Mouse (Mus musculus): ENCODE measurements around the gene Ell2. TPM values are rescaled to one million over a fixed set of nuclear protein-coding genes. Genes with fewer than 3 reads are reported as not detected.
A peak's percentile ranks its signal among the peaks of the same experiment; 100 is the strongest.

Gene Ell2
- polyA plus RNA-seq, 1 experiment = 4.5 TPM

DNA sequence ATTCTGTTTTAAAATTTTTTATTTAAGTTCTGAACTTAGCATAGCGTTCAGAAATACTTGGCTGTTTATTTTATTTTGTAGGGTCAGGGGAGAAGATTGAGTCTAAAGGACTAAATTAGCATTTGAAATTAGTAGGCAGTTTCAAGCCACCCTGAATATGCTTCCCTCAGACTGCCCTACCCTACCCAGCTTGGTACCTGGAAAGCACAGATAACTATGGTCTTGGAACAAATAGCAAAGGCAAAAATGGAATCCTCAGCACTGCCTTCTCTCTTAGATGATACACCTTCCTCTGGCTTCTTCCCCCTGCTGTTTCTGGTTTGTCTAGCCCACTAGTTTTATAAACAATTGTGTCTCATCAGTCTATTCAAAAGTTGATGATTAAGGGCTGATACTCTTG is 23.3 kb downstream of the Ell2 start:
- 85% methylated on average over 1 of the region's 1 CpGs for WGBS
- no peak for DNase-seq (ENCODE audit: low read depth, low spot score)

DNA sequence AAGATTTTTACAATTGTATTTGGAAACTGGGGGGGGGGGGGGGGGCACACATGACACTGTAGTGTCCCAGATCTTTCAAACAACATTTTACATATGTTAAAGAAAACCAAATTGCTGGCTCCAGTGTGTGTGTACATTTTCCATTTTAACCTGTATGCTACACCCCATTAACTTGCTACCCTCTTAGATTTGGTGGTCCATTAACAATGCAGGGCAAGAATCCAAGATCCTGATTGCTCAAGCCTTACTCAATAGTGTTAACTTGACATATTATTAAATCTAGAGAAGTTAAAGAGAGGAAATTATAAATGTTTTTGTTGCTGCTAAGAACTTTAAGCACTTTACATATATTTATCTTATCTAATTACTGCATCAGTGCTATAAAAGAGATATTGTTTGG is 24.2 kb downstream of the Ell2 start:
- DNase-seq (ENCODE audit: low read depth, low spot score) = no peak

DNA sequence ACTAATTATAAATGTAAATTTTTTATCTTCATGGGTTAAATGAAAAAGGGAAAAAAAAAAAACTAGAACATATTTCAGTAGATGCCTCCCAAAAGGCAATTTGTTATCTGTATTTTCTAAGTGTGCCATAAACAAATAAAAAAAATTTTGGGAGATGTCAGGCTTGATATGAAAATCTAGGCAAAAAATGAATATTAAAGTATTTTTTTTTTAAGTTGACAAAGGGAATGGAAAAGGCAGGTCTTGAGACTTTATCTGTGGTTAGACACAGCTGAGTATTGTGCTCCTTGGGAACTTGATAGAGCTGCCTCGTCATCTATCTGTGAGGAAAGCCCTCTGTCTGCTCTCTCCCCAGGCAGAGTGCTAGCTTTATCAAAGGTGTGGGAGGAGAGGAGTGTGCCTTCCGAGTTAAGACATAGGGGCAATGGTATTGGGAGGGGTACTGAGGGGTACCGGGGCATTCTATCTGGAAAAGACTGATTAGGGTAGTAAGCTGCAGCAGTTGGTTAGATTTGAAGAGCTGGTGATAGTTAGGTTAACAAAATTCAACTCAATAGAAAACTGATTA is 27.1 kb downstream of the Ell2 start:
- 87% methylated on average over 3 of the region's 3 CpGs for WGBS

DNA sequence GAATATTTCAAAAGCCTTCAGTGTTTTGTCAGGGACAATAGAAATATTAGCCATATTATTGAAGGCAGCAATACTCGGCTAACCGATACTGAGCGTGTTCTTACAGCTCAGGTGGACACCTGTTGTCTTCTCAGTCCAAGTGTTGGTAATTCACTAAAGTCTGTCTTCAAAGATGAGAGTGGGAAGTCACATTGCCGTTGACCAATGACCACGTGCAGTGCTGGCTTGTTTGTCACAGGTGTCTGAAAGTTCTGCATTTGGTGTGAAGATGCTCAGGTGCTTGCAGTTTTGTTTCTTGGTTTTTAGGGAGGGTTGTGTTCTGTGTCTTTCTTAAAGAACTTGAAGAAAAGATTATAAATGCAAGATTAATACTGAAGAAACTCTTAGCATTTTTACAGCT is 27.7 kb downstream of the Ell2 start:
- DNase-seq (ENCODE audit: low read depth, low spot score) = no peak
- WGBS = 96% methylated on average over 5 of the region's 5 CpGs

More for the DNA sequence above, 27.1 kb downstream of the Ell2 start:
- no peak for DNase-seq (ENCODE audit: low read depth, low spot score)

DNA sequence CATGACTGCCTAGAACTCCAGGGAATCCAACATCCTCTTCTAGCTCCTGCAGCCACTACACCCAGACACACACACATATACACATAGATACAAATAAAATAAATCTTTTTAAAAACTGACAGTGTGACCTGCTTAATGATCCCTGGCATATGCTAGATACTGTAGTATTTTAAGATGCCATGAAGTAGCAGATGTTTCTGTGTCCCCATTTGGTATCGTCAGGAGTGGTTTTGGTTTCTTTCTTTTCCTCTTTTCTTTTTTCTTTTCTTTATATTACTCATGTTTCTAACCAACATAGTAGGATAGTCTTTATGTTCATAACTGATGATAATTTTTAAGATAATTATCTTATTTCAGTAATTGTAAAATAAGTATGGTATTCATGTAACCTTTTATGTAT is 29.0 kb downstream of the Ell2 start:
- 89% methylated on average over 1 of the region's 1 CpGs for WGBS
- no peak for DNase-seq (ENCODE audit: low read depth, low spot score)

DNA sequence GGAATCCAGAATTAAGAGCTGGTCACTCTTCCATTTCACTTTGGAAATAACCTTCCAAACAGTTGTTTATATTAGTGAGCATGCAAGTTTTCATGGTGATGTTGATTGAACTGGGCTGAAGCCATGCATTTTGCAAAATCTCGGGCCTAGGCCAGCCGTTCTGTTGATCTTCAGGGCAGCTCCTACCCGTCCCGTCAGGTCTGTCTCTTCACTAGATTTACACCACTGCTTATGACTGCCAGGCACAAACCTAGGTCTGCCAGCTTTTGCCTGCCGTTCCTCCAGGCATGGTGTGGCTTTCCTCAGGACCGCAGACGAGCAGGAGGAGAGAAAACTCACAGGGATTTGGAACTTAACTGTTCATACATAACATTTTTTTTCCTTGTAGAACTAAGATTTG is 31.4 kb downstream of the Ell2 start:
- WGBS = 53% methylated on average over 7 of the region's 7 CpGs
- DNase-seq (ENCODE audit: low read depth, low spot score) = no peak

DNA sequence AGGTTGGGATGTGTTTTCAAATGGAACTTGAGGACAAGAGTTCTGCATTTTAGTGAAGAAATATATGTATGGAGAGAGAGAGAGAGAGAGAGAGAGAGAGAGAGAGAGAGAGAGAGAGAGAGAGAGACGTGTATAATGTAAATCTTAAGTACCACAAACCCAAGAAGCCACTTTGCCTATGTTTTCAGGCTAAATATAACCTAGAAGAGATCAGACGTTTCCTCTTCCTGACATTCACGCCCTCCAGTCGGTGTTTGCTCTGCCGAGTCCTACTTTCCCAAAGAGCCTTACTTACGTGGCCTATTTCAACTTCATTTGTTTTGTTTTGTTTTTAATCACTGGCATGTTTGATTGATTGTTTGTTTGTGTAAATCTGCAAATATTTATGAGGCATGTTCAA is 32.0 kb downstream of the Ell2 start:
- DNase-seq (ENCODE audit: low read depth, low spot score) = no peak
- 16% methylated on average over 6 of the region's 6 CpGs for WGBS

DNA sequence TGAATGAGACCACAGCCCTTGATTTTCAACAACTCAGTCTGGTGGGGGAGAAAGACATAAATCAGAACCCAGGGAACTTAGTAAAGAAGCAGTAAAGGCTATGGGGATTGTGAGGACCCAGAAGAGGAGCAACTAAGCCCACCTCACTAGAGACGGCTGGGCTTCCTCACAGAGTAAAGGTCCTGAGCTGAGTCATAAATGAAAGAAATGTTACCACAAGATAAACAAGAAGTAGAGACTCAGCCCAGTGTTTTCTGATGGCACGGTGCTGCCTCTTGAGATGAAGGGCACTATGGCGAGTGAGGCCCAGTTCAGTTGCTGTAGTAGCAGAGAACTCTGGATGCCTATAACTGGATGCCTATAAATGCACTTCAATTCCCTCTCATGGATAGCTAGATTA is 32.4 kb downstream of the Ell2 start:
- 32% methylated on average over 3 of the region's 3 CpGs for WGBS
- DNase-seq (ENCODE audit: low read depth, low spot score) = no peak

DNA sequence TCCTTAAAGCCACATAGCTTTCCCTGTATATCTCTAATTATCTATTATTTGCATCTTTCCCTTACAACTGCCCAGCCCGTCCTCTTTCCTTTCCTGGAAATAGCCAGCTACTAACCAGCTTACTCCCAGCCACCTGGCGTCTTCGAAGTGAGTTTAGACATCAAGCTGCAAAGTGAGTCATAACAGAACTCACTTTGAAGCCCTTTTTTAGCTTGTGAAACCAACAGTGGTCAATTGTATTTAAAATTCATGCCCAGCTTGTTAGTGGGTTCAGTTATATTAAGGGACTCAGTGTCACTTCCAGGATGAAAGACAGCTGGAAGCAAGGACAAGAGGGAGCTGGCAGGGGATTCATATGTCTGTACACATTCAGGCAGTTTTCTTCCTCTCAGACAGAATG is 33.5 kb downstream of the Ell2 start:
- WGBS = 52% methylated on average over 3 of the region's 3 CpGs
- DNase-seq (ENCODE audit: low read depth, low spot score) = no peak

DNA sequence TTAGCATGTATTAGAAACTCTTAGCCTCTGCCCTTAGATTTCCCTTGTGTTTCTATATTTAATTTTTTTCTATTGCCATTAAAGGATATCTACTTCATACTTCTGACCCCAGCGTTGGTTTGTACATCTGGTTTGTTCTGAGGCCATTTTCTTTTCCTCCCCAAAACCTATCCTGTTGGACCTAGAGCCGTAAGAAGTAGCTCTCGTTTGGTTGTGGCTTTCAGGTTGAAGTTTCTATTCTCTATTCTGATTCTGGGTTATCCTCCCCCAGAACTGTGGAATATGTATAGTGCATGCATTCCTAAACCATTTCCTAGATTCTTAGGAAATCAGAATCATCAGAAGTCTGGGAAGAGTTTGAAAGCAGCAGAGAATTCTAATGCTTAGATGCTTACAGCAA is 34.6 kb downstream of the Ell2 start:
- 92% methylated on average over 3 of the region's 3 CpGs for WGBS
- no peak for DNase-seq (ENCODE audit: low read depth, low spot score)

DNA sequence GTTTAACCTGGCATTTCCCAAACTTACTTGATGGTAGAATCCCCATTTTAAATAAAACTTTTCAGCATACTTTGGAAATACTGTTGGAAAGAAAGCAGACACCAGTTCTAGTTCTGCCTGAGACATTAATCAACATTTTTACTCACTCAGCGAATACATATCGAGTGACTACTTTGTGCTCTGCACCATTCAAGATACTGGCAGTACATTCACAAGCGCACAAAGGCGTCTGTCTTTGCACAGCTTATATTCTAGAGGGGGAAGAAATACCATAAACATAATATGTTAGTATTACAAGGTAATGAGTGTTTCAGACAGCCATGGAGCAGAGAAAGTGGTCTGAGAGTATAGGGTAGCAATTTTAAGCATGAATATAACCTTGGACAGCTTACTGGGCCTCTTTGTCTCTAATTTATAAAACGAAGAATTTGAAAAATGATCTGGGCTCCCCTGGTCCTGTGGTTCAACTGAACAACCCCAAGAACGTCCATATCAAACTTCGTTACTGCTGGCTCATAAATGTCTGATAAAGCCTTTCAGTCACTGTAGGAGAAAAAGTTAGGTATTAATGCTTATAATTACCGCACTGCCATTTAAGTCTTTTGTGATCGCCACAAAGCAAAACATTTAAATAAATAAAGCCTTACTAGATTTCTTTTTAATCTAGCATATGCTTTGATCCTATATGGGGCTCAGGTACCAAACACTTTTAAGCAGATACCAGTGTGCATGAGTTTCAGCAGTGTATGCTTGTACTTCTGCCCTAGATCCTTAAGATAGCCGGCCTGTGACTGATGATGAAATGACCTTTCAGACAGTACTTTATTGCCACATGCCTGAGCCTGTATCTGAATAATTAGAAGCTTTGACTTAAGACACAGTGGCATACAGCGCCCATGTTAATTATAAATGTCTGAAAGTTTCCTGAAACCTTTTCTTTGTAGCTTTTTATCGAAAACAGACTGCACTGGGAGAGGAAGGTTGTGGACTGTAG is 35.5 kb downstream of the Ell2 start:
- 84% methylated on average over 12 of the region's 12 CpGs for WGBS
- no peak for DNase-seq (ENCODE audit: low read depth, low spot score)

DNA sequence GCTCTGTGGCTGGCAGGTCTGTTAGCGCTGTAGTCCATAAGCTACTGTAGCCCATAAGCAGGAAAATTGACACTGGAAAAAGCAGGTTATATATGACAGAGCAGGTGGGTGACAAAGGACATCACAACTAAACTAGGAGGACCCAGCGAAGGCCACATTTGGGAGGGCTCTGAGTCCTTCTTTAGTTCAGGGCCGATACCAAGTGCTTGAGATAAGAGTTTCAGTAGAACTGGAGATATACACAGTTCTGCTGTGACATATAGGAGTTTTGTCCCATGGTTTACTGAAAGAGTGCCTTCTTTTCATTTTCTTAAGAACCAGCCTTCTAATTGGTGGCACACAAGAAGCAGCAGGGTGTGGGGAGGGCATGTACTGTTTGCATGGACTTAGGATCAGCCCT is 36.4 kb downstream of the Ell2 start:
- DNase-seq (ENCODE audit: low read depth, low spot score) = no peak
- WGBS = 99% methylated on average over 3 of the region's 3 CpGs

DNA sequence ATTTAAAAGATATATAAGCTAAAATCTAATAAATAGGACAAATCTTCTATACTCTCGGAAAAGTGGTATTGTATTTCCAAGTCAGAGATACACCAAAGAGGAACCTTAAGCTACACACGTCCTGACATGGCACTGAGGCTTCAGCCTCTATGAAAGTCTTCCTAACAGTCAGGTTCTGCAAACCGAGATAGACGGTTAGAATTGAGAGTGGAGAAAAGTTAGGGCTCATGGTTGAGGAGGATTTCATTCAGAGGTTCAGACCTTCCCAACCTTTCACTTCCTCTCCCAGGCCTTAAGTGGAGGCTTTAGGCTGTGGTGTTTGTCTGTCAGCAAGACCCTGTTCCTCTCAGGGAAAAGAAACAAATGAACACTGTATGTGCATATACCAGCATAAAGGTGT is 37.5 kb downstream of the Ell2 start:
- WGBS = 90% methylated on average over 4 of the region's 4 CpGs
- no peak for DNase-seq (ENCODE audit: low read depth, low spot score)

DNA sequence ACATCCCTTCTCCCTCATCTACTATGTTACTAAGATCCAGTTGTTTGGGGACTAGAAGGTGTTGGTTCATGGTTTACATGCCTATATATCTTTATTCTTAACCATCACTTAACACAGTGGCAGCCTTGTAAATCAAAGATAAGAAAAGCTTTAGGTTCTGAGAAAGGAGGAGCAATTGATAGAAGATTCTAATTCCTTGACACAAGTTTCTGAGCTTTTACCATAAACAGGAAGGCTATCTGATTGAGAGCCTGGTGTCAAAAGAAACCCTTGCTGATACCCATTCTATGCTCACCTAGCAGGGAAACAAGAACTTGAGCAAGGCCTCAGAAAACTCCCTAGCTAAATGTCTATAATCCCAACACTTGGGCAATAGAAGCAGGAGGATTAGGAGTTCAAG is 38.8 kb downstream of the Ell2 start:
- no peak for DNase-seq (ENCODE audit: low read depth, low spot score)

DNA sequence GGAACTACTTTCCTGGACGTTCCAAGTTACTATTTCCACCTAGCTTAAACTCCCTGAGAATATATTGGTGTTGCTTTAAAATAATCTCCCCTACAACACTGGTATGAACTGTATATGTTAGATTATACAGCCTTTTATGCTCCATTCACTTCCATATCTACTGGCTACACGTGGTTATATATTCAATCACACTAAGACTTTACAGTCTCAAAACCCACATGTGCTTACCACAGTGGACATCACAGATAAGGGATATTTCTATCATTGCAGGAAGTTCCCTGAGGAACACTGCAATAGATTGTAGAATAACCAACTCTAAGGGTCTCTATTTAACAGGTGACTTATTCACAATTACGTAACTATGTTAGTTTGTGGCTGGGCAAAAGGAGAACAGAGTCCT is 40.7 kb downstream of the Ell2 start:
- 57% methylated on average over 3 of the region's 3 CpGs for WGBS
- DNase-seq (ENCODE audit: low read depth, low spot score) = no peak

DNA sequence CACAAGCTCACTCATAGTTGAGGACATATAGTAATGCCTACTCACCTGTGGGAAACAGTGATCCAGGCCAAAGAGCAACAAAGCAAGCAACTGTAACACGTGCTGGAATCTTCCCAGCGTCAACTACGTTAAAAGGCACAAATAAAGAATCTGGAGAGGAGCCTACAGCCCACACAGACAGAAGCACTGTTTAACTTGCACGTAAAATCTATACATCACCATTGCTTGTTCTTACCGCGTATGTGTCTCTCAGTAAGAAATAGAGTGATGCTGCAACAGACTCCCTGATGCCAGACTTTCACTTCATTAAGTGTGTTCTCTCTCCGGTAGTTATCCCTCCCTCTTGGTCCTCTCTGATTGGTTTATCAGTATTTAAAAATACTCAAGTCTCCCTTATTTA is 42.1 kb downstream of the Ell2 start:
- 84% methylated on average over 7 of the region's 7 CpGs for WGBS
- no peak for DNase-seq (ENCODE audit: low read depth, low spot score)

DNA sequence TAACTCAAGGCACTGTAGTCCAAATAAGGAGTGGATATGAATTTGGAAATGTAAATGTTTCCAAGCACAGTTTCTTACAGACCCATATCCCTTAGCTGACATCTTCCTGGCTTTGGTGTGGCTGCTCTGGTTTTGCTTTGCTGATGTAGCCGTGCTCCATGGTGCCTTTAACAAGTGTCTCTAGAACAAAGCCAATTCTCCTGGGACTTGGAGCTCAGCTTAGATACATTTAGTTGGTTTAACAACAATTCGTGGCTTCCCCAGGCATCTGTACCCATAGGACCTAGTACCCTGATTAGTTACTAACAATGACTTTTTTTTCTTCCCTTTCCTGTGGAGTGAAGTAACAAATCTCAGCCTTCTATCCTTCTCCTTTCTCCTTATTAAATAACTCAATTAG is 44.2 kb downstream of the Ell2 start:
- 75% methylated on average over 2 of the region's 2 CpGs for WGBS
- no peak for DNase-seq (ENCODE audit: low read depth, low spot score)

DNA sequence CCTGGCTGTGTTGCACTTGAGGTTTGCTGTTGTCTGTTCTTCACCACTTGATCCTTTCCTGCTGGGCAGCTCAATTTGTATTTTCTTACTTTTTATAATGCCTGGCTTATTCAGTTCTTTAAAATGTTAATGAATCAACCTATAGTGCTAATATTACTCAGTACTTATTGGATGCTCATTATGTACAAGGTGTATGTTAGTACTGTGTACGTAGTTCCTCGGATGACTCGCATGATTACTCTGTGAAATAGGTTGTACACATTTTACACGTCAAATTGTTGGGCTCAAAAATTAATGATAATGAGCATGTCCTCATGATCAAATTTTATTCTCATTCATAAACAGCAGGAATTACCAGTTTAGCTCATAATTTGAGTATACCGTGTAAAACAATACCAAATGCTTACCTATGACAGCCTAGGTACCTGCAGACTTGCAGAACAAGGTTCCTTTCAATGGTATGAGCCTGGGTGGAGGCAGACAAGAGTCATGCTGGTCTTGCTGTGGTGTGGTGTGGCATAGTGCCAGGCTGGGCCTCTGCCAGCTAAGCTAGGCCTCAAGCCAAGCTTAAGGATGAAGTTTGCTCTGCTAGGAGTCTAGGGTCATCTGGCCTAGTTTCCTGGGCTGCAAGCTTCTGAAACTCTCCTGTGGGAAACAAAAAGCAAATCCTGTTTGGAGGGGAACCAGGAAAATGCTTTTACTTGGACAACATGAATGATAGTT is 45.8 kb downstream of the Ell2 start:
- WGBS = 40% methylated on average over 5 of the region's 5 CpGs
- peak; percentile 90 for DNase-seq (ENCODE audit: low read depth, low spot score)

DNA sequence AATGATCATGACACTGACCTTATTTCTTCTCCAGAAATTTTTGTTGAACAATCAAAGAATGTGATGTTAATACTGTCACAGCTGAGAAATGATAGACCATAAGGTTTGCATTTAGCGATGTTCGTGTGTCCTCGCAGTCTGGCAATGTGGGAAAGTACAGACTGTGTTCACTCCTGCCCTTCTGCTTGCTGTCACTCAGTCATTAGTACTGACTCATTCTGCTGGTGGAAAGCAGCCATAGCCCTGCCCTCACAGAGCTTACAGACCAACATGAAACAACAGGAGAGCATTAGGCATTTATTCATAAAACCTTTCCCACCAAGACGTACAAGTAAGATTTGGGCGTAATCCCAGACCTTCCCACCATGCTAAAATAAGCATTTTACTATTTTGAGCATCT is 47.8 kb downstream of the Ell2 start:
- DNase-seq (ENCODE audit: low read depth, low spot score) = no peak
- WGBS = 89% methylated on average over 5 of the region's 5 CpGs

DNA sequence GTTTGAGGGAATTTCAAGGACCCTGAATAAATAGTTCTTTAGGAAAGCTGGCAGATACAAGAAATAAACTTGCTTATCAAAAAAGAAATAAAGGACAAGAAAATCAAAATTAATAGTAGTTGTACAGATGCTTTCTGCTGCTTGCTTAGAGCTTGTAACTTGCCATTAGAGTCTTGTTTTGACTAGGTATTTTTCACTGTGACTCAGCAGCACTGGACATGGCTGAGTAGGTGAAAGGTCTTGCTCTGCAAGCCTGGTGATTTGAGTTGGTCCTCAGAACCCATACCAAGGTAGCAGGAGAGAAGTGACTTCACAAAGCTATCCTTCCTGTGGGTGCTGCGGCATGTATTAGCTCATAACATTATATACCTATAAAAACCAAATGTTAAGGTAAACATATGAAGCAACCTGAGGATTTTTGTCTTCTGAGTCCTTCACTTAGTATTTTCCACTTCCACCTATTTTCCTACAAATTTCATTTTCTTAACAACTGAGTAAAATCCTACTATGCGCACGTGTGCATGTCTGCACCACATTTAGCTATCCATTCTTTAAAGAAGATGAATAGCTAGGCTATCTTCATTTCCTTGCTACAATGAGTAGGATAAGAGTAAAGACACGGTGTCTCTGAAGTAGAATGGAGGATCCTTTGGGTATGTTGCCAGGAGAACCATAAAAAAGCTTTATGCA is 54.4 kb downstream of the Ell2 start:
- no peak for DNase-seq (ENCODE audit: low read depth, low spot score)
- 89% methylated on average over 4 of the region's 4 CpGs for WGBS

Measured in large intestine, adult 2 months (tissue).